Mouse (Mus musculus): ENCODE data around the gene Lrrc37a. TPM values are rescaled to one million over a fixed set of nuclear protein-coding genes. Genes with fewer than 3 reads are reported as not detected.

Gene Lrrc37a
- under 0.01 TPM in 1 of 2 replicates, not detected in the other for polyA plus RNA-seq (2012; rRNA removed)

GRCm38 (mm10) chr11:103504497-103504896, at the start of gene Lrrc37a:
Gene Lrrc37a, minus strand, starts transcription at chr11:103504597.

GRCm38 (mm10) chr11:103411981-103412949, 92.1 kb downstream of the Lrrc37a start, which contains the start of gene Plekhm1:
Gene Plekhm1, minus strand, starts transcription at chr11:103412687.

Other genes with a start within 250 kb of the Lrrc37a start
- 4.5 and 4.7 TPM in 2 replicates for gene Map3k14, start 237.1 kb downstream of the Lrrc37a start, polyA plus RNA-seq (2012; rRNA removed)
- 5.2 and 5.4 TPM in 2 replicates for gene Arhgap27, start 140.9 kb downstream of the Lrrc37a start, polyA plus RNA-seq (2012; rRNA removed)
- gene Plekhm1, start 91.9 kb downstream of the Lrrc37a start, polyA plus RNA-seq (2012; rRNA removed), result 12.4 and 13.1 TPM in 2 replicates
- gene Gm884, start 116.5 kb upstream of the Lrrc37a start, polyA plus RNA-seq (2012; rRNA removed), result not detected in 2 replicates
- not detected in 2 replicates for gene Lyzl6, start 134.3 kb upstream of the Lrrc37a start, polyA plus RNA-seq (2012; rRNA removed)
- 17.6 and 20.0 TPM in 2 replicates for gene Rprml, start 145.0 kb upstream of the Lrrc37a start, polyA plus RNA-seq (2012; rRNA removed)
- 103 and 107 TPM in 2 replicates for gene Gosr2, start 193.3 kb upstream of the Lrrc37a start, polyA plus RNA-seq (2012; rRNA removed)
- gene Wnt9b, start 245.2 kb upstream of the Lrrc37a start, polyA plus RNA-seq (2012; rRNA removed), result 0.36 and 0.56 TPM in 2 replicates